Mouse (Mus musculus): ENCODE measurements around the gene Krtap9-3. TPM values are rescaled to one million over a fixed set of nuclear protein-coding genes. Genes with fewer than 3 reads are reported as not detected.
A peak's percentile ranks its signal among the peaks of the same experiment; 100 is the strongest.
"Not testable (repeated sequence)": the region's sequence is repeated elsewhere in the genome, so short reads cannot be mapped to it uniquely, and the experiment has no call there.

Krtap9-3 gene
- not detected for total RNA-seq (2021)
- long read RNA-seq, experiment 1: 0 reads
- long read RNA-seq, experiment 2: 0 reads

DNA sequence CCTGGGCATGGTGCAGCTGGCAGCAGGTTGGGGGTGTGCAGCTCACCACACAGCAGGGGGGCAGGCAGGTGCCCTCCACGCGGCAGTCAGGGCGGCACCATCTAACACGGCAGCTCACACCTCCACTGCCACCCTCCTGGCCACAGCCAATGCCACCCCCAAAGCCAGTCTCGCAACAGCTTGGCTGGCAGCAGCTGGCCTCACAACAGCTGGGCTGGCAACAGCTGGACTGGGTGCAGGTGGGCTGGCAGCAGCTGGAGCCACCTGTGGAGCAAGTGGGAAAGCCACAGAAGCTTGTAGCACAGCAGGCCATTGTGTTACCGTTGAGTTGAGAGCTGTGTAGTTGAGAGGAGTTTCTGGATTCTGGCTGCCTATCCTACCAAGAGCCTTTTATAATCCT is at the start of gene Krtap9-3:
TSS of gene Krtap9-3 (minus strand) at position 364 of the 400 bp plus-strand sequence.
- intact Hi-C loops (cut with DNase I; ENCODE audit: low total_unique reads): not testable (repeated sequence)

DNA sequence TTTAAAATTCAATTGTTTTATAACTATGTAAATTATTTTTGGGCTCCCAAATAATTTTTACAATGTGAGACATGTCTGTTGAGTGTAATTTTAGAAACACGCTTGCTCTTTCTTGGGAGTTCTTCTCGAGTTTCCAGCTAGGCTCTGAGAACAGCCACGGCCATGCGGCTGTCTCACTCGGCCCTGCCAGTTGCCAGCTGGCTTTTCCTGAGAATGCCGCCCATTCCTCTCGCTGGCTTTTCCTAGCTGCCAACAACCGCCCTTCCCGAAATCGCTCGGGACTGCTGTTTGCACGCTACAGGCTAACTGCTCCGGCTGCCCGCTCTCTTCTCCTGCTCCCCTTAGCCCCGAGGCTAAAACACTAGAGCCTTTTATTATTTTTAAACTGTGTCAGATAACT is 48.5 kb upstream of the Krtap9-3 start:
- intact Hi-C loops (cut with DNase I; ENCODE audit: low total_unique reads): no loop called here
- DNase-seq: peak; percentile 9

More for the DNA sequence above, at the start of gene Krtap9-3:
- not testable (repeated sequence) for DNase-seq

DNA sequence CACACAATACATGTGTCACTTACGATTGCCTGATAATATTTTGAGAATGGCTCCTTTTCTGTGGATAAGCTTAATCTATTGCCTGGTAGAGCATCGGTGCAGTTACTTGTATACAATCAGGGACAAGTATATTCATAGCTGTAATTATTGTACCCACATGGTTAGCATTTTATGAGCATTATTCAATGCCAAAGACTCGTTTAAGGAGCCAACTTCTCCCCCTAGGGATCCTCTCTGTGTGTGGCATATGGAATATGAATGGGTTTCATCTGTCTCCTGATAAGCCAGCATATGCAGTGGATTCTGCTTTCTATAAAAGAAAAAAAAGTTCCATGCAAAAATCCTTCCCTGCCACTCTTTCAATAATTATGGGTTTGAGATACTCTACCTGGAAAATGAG is 46.4 kb upstream of the Krtap9-3 start:
- intact Hi-C loops (cut with DNase I; ENCODE audit: low total_unique reads): no loop called here
- no peak for DNase-seq

DNA sequence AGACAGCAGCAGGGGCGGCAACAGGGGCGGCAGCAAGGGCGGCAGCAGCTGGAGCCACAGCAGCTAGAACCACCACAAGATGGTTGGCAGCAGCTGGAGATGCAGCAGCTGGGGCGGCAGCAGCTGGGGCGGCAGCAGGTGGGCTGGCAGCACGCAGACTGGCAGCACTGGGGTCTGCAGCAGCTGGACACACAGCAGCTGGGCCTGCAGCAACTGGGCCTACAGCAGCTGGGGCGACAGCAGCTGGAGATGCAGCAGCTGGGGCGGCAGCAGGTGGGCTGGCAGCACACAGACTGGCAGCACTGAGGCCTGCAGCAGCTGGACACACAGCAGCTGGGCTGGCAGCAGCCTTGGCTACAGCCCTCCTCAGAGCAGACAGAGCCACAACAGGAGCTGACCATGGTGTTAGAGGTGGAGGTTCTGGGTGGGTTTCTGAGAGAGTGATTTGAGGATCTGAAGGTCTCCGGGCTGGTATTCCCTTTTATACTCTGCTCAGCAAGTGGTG is 45.8 kb upstream of the Krtap9-3 start, which contains the start of gene Krtap4-7:
TSS of gene Krtap4-7 (minus strand) at position 455 of the 505 bp plus-strand sequence.
- DNase-seq; intact Hi-C loops (cut with DNase I; ENCODE audit: low total_unique reads): not testable (repeated sequence)

DNA sequence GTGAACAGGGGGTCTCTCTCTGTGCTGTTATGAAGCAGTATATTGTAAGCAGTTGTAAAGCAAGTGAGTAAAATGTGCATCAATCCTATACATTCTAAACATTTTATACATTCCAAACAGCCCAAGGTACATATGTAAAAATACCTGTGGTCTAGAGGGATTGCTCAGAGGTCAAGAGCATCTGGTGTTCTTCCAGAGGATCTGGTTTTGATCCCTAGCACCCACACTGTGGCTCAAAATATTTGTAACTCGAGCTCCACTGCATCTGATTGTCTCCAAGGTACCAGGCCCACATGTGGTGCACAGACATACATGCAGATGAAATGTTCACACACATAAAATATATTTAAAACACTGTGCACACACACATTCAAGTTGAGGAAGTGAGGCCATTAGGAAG is 43.0 kb upstream of the Krtap9-3 start:
- DNase-seq: no peak
- intact Hi-C loops (cut with DNase I; ENCODE audit: low total_unique reads): no loop called here

- intact Hi-C loops (cut with DNase I; ENCODE audit: low total_unique reads): no loop called here
These were observed 39.2 kb upstream of the Krtap9-3 start for GRCm38 (mm10) chr11:99637086-99637485.

DNA sequence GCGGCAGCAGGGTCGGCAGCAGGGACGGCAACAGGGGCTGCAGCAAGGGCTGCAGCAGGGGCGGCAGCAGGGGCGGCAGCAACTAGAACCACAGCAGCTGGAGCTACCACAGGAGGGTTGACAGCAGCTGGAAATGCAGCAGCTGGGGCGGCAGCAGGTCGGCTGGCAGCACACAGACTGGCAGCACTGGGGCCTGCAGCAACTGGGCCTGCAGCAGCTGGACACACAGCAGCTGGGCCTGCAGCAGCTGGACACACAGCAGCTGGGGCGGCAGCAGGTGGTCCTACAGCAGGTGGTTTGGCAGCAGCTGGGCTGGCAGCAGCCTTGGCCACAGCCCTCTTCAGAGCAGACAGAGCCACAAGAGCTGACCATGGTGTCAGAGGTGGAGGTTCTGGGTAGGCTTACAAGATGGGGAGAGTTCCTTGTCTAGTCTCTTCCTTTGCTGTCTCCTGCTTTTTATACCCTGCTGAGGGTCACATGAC is 36.8 kb upstream of the Krtap9-3 start, which contains the start of gene Krtap4-2:
TSS of gene Krtap4-2 (minus strand) at position 432 of the 482 bp plus-strand sequence.
- intact Hi-C loops (cut with DNase I; ENCODE audit: low total_unique reads): no loop called here
- no peak for DNase-seq

More at GRCm38 (mm10) chr11:99637086-99637485, 39.2 kb upstream of the Krtap9-3 start:
- DNase-seq: no peak

- intact Hi-C loops (cut with DNase I; ENCODE audit: low total_unique reads): no loop called here
- no peak for DNase-seq
These were observed 35.4 kb upstream of the Krtap9-3 start for GRCm38 (mm10) chr11:99633293-99633692.

GRCm38 (mm10) chr11:99630890-99631289 is 33.0 kb upstream of the Krtap9-3 start:
- no peak for DNase-seq
- intact Hi-C loops (cut with DNase I; ENCODE audit: low total_unique reads): no loop called here

DNA sequence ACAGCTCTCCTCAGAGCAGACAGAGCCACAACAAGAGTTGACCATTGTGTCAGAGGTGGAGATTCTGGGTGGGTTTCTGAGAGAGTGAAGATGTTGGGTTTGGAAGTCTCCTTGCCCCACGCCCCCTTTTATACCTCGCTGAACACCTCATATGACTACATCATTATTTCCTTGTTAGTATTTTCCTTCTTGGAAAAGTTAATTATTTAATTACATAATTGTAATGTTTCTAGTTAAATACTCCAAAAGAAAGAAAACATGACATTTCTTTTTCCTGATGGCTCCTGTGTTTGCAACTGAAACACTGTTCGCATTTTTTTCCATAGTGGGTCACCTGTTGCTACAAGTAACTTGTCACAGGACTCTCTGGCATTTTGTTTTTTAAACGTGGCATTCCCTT is 30.2 kb upstream of the Krtap9-3 start, which contains the start of gene Krtap4-1:
TSS of gene Krtap4-1 (minus strand) at position 101 of the 400 bp plus-strand sequence.
- intact Hi-C loops (cut with DNase I; ENCODE audit: low total_unique reads): no loop called here
- no peak for DNase-seq

GRCm38 (mm10) chr11:99620335-99620734 is 22.4 kb upstream of the Krtap9-3 start, which contains the start of gene Gm11562:
TSS of gene Gm11562 (minus strand) at chr11:99620435.
- DNase-seq: no peak
- intact Hi-C loops (cut with DNase I; ENCODE audit: low total_unique reads): no loop called here

GRCm38 (mm10) chr11:99614796-99615363 is 17.0 kb upstream of the Krtap9-3 start, which contains the start of gene Krtap2-4:
TSS of gene Krtap2-4 (minus strand) at chr11:99614846.
- DNase-seq: no peak
- intact Hi-C loops (cut with DNase I; ENCODE audit: low total_unique reads): no loop called here

GRCm38 (mm10) chr11:99610089-99610488 is 12.2 kb upstream of the Krtap9-3 start, which contains the start of gene Gm11937:
TSS of gene Gm11937 (minus strand) at chr11:99610189.
- intact Hi-C loops (cut with DNase I; ENCODE audit: low total_unique reads); DNase-seq: not testable (repeated sequence)

GRCm38 (mm10) chr11:99609126-99609525 is 11.2 kb upstream of the Krtap9-3 start:
- DNase-seq: no peak

GRCm38 (mm10) chr11:99603208-99603607 is 5.3 kb upstream of the Krtap9-3 start, which contains the start of gene Gm11938:
TSS of gene Gm11938 (minus strand) at chr11:99603308.
- DNase-seq; intact Hi-C loops (cut with DNase I; ENCODE audit: low total_unique reads): not testable (repeated sequence)

More at GRCm38 (mm10) chr11:99609126-99609525, 11.2 kb upstream of the Krtap9-3 start:
- intact Hi-C loops (cut with DNase I; ENCODE audit: low total_unique reads): no loop called here

GRCm38 (mm10) chr11:99590981-99591380 is 6.9 kb downstream of the Krtap9-3 start, which contains the start of gene Krtap1-3:
TSS of gene Krtap1-3 (minus strand) at chr11:99591339.
- DNase-seq: no peak
- intact Hi-C loops (cut with DNase I; ENCODE audit: low total_unique reads): no loop called here

DNA sequence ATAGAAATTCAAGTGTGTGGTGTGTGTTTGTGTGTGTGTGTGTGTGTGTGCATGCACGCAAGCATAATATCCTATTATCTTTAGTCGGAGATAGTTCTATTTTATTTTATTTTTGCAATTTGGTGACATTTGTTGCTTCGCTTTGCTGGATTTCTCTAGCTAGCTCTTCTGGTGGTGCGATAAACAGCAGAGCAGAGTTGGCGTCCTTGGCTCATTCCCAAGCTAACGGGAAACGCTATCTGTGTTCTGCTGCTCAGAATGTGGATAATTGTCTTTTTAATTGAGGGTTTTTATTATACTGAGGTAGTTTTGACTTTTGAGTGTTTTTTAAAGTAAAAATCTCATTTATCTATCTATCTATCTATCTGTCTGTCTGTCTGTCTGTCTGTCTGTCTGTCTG is 12.8 kb downstream of the Krtap9-3 start:
- intact Hi-C loops (cut with DNase I; ENCODE audit: low total_unique reads): no loop called here
- DNase-seq: no peak

DNA sequence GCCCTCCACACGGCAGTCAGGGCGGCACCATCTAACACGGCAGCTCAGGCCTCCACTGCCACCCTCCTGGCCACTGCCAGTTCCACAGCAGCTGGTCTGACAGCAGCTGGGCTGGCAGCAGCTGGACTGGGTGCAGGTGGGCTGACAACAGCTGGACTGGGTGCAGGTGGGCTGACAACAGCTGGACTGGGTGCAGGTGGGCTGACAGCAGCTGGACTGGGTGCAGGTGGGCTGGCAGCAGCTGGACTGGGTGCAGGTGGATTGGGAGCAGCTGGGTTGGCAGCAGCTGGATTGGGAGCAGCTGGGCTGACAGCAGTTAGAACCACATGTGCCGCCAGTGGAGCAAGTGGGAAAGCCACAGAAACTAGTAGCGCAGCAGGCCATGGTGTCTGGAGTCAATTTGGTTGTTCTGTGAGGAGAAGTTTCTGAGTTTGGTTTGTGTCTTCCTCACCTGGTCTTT is 14.6 kb downstream of the Krtap9-3 start, which contains the start of gene Krtap1-4:
TSS of gene Krtap1-4 (minus strand) at position 410 of the 460 bp plus-strand sequence.
- DNase-seq: no peak
- intact Hi-C loops (cut with DNase I; ENCODE audit: low total_unique reads): no loop called here

GRCm38 (mm10) chr11:99581564-99581963 is 16.3 kb downstream of the Krtap9-3 start:
- no peak for DNase-seq
- intact Hi-C loops (cut with DNase I; ENCODE audit: low total_unique reads): no loop called here

DNA sequence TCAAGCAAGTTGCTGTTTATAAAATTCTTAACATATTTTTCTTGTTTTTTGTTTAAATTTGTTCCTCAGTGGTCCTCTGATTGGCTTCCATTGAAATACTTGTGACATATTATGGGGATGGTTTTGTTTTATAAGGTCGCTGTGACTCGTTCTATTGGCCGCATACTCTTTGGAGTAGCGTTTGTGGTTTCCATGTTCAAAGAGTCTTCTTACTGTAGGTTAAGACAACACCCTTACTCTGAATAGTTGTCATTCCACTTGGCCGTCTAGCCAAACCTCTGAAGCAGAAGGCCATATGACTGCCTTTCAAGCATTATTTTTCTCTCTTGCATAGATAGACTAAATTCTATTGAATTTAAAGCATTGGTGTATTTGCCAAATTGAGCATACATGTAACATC is 16.9 kb downstream of the Krtap9-3 start:
- intact Hi-C loops (cut with DNase I; ENCODE audit: low total_unique reads): no loop called here
- no peak for DNase-seq

All from gastrocnemius, postnatal 14 days (tissue).